Mouse (Mus musculus) kidney, adult 18-20 months (tissue): ENCODE results near the gene Cnot10.
A peak's percentile ranks its signal among the peaks of the same experiment; 100 is the strongest.
"Not testable (repeated sequence)": the region's sequence is repeated elsewhere in the genome, so short reads cannot be mapped to it uniquely, and the experiment has no call there.

ENCODE experiments used
- DNase-seq: peaks from one replicate; pipeline ENCODE4 v3.0.0; 2021

Cnot10 gene

DNA sequence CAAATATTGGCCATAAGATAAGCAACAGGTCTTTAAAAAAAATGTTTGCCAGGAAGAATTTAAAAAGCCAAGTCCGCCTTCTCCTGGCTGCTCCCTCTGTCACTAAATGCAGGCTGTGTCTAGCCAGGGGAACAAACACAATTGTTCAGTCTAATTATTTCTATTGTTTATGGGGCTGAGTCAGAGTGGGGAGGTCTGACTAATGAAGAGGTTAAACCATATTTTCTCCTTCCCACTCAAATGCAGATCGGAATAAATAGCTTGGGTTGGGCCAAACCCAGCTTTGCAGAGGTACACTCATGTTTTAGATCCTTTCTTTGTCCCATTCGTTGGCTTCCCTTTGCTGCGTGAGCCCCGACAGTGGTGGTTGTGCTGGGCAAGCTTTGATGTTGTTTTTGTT lies 9.4 kb upstream of the Cnot10 start:
- DNase-seq, result no peak

DNA sequence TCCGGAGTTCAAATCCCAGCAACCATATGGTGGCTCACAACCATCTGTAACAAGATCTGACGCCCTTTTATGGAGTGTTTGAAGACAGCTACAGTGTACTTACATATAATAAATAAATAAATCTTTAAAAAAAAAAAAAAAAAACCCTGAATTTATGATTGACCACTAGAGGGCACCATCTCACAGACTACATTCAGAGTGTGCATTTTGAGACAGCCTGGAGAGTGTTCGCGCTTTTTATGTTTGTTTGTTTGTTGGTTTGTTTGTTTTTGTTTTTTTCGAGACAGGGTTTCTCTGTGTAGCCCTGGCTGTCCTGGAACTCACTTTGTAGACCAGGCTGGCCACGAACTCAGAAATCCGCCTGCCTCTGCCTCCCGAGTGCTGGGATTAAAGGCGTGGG lies 8.5 kb upstream of the Cnot10 start:
- not testable (repeated sequence) for DNase-seq

DNA sequence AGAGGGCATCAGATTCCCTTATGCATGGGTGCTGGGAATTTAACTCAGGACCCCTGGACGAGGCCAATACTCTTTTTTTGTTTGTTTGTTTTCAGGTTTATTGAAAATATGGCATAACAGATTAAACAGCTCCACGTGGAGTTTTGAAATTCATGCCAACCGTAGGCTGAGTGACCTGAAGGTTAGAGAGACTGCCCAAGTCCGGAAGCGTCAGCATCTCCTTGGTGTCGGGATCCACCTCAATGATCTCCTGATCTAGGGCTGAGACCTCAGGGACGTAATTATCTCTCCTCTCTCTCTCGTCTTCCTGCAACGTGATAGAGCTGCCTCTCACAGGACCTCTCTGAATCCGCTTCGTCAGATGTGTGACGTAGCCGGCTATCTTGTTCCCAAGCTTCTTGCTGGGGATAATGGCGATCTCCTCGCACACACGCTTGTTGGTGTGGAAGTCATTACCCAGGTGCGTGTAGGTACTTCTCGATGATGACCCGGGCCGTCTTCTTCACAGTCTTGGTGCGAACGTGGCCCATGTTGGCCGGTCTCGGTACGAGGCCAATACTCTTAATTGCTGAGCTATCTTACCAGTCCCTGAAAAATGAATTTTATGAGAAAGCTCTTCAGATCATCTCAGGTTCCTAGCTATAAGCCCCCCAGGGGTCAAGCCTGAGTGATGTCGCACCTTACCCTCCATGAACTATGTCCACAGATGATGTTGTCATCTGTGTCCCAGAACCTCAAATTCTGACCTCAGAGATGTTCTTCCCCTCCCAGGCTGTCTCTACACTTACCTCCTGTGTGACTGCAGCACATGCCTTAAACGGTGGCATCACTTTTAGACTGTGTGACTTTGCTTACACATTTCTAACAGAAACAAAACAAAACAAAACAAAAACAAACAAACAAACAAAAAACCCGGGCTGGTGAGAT lies 7.8 kb upstream of the Cnot10 start:
- DNase-seq, result no peak

DNA sequence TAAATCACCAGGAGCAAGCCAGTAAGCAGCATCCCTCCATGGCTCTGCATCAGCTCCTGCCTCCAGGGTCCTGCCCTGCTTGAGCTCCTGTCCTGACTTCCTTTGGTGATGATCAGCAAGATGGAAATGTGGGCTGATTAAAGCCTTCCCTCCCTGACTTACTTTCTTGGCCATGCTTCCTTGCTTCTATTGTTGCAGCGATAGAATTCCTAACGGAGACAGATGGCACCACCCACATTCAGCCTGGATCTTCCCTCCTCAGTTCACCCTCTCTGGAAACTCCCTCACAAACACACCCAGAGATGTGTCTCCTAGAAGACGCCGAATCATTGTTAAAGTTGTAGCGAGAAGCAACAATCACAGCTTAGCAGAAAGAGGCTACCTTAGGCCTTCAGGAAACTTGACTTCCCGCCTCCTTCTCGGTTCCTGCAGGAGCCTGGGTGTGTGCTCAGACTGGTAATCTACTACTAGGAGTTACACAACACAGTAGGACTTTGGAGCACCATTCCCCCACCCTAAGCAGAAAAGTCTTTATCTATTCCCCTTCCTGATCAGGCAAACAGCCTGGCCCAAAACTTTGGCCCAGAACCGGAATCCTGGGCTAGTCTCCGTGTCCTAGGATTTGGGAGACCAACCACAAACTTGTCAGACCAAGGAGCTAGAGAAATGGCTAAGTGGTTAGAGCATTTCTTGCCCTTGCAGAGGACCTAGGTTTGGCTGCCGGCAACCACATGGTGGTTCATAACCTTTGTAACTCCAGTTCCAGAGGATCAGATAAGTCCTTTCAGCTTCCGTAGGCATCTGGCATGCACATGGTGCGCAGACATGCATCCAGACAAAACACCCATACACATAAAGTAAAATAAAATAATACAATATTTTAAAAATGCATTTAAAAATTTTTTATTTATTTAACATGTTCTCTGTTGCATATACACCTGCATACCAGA lies 6.8 kb upstream of the Cnot10 start:
- peak; percentile 15 for DNase-seq

DNA sequence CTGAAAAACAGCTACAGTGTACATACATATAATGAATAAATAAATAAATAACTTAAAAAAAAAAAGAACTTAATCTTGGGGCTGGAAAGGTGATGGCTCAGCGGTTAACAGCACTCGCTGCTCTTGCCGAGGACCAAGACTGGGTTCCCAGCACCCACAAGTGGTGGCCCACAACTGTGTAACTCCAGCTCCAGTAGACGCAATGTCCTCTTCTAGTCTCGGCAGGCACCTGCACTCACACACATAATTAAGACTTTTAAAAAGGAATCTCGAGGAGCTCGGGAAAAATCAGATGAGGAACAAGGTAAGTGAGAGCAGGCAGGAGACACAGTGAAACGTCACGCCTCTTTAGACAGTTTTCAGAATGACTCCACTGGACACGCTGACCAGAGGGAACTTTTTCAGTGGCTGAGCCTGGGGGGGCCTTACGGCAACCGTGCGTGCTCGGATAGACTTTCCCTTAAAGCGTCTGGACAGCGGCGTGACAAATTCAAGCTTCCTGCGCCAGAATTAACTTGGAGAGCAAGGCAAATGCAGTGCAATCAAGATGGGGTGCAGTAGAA lies 717 bp downstream of the Cnot10 start:
- DNase-seq, result no peak

DNA sequence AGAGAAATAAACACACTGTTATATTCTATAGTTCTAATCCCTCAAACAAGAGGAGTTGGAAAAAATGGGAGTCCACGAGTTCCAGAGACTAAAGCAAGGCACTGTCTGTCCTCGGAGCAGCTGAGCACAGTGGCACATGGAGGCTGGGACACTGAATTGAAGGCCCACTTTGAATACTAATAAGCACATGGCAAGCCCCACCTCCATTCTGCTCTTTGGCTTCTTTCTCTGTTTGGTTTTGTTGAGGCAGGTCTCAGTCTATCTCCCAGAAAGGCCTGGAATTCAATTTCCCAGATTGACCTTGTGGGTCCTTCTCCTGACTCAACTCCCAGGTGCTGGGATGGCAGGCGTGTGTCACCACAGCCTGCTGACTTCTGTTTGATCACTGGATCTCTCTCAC lies 3.2 kb downstream of the Cnot10 start:
- no peak for DNase-seq

DNA sequence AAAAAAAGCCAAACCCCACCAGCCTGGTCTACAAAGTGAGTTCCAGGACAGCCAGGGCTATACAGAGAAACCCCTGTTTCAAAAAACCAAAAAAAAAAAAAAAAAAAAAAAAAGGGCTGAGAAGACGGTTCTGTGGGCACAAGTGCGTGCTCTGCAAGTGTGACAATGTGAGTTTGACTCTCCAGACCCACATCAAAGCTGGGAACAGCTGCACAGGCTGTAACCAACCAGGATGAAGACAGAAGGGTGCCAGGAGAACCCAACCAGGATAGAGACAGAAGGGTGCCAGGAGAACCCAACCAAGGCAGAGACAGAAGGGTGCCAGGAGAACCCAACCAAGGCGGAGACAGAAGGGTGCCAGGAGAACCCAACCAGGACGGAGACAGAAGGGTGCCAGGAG lies 3.8 kb downstream of the Cnot10 start:
- DNase-seq, result no peak

DNA sequence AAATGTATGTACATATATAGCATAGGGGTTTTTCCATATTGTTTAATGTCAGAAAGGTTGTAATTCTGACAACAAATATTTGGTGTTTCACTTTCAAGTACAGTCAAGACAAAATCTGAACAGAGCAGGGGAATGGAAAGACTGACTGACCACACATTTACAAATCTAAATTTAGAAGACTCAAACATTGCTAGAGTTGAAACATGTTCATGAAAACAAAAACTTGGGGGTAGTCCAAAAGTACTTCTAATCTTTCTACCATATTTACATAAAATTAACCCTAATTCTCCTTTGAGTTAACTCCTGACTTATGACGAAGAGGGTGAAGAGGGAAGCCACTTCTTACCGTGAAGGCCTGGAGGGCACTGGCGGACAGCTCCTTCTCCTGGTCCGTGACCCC lies 7.7 kb downstream of the Cnot10 start:
- no peak for DNase-seq

DNA sequence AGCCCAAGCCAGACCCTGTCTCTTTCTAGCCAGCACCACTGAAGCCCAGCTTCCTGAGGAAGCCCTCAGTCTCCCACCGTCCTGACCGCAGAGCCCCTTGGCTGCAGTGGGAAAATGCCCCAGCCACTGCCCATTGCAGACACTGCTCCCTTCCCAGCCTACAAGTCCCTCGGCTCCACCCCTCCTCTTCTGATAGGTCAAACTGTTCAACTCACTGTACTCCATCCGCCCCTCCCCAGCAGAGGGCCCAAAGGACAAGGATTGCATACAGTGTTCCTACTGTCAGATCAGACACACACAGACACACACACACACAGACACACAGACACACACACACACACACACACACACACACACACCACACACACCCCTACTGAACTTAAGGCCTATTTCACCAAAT lies 13.3 kb downstream of the Cnot10 start:
- DNase-seq, result no peak

DNA sequence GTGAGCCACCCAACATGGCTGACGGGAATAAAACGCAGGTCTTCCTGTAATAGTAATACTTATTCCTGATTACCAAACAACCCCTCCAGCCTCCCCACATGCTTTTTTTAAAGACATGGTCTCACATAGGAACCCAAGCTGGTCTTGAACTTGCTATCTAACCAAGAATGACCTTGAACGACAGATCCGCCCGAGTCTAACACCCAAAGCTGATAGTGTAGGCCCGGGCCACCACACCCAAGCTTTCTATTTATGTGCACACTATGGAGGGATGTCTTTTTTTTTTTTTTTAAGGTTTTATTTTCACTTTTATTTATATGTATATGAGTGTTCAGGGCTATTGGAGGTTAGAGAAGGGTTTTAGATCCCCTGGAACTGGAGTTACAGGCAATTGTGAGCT lies 15.8 kb downstream of the Cnot10 start:
- DNase-seq, result no peak

DNA sequence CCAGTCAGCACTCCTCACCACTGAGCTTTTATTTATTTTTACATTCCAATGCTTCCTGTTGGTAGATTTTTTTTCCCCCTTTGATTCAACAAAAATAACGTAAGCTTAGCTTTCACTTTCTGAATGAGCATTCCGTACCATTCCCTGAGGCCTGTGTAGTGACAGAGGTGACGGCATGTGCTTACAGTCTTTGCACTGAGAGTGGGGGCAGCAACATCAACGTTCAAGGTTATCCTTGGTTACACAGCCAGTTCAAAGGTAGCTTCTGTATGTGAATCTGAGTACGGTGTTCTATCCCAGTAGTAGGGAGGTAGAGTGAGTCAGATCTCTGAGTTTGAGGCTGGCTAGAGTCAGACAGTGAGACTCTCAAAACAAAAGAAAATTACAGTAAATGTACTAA lies 18.8 kb downstream of the Cnot10 start:
- DNase-seq, result no peak

DNA sequence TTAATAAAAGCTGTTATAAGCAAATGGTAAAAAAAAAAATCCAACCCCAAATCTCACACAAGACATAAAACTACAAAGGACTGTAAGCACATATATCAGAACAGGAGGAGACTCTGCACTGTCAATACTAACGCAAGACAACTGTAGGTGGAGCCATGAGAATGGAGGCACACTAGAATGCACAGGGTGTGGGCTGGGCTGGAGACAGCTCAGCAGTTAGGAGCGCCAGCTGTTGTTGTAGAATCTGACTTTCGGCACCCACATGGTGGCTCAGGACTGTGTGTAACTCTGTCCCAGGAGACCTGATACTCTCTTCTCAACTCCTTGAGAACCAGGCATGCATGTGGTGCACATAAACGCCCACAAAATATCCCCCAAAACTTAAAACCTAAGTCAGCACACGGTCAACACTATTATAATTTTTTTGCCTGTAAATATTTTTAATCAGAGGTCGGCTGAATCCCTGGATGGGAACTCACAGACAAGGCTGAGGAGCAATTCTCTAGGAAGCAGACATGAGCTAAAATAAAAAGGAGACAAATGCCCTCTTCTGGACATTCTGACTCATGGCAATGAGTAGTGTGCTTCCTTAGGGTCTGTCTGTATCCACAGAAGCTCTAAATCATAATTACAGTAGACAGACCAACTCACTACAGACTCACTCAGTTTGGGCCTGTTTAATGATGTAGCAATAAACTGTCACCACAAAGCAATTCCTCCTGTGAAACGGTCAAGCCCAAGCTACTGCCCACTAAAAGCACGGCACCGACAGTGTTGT lies 25.6 kb downstream of the Cnot10 start:
- no peak for DNase-seq

DNA sequence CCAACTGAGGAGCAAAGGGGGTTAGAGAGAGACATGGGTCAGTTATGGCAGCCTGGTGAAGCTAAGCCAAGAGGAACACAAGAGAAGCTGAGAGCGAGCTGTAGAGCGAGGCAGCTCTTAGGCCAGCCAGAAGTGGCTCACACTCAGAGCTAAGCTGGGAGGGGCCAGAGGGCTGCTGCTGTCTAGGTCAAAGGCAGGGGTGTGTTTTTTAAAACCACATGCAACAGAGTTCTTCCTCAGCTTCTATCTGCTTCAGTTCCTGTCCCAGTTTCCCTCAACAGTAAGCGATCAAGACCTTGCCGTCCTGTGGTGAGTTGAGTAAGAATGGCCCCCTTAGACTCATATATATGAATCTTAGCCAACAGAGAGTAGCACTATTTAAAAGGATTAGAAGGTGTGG lies 27.0 kb downstream of the Cnot10 start:
- no peak for DNase-seq

DNA sequence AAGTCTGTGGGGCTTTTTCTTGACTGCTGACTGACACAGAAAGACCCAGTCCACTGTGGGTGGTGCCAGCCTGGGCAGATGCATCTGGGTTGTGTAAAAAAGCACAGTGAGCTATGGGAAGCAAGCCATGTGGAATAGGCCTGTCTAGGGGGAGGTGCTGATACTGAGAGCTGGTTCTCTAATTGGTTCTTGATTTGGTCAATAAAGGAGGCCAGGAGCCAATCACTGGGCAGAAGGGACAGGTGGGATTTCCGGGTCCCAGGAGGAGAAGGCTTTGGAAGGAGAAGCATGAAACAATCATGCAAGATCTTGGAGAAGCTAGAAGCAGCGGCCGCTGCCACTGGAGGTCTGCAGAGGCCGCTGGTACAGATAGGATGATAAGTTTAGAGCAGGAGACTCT lies 27.4 kb downstream of the Cnot10 start:
- DNase-seq, result no peak

DNA sequence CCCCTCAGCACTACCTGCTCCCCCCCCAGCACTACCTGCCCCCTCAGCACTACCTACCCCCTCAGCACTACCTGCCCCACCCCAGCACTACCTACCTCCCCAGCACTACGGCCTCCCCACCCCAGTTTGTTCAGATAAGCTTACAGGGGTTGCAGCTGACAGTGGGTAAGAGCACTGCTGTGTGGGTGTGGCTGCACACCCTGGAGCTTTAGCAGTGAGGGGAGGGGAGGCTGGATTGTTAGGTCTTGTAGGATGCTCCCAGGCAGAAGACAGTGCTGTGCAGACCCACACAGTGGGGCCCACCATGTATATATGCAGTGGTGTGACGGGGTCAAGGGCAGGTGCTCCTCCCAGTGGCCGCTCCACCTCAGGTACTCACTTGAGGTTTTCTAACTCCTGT lies 29.7 kb downstream of the Cnot10 start:
- no peak for DNase-seq

DNA sequence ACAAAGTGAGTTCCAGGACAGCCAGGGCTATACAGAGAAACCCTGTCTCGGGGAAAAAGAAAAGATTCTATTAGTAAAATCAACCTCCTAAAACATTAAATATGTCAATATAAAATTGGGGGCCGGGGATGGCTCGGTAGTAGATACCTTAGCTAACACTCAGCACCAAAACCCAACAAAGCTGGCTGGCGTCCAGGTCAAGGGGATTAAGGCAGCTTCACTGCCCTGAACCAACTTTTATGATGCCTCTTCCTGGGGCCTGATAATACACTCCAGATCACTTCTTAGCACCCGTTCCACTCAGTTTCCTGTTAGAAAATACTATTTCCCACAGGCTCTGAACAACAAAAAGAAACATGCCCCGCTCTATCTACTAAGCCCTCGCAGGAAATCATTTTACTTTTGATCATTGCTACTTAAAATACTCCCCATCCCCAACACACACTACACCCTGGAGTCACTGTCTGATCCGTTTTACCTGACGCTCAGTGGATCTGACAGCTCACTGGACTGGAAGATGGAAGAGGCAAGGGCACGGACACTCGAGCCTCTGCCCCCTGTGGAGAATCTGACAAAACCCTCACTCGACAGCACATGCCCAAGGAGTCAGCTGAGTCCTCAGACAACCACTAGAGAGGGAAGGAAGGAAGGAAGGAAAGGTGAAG lies 36.0 kb downstream of the Cnot10 start:
- no peak for DNase-seq

DNA sequence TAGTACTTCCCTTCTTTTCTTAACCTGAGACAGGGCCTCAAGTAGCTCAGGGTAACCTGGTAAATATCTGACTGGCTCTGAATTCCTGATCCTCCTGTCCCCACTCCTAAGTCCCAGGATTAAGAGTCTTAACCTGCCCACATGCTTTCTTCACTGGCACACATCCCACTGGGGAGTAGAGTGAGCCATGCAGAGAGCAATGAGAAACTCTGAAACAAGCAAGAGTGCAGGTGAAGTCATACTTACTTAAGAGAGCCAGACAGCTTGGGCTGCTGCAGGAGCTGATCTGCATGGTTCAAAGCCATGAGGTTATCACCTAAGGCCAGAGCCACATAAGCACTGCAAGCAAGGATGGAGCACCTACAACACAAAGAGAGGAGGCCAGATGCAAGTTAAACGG lies 38.9 kb downstream of the Cnot10 start:
- DNase-seq, result no peak

DNA sequence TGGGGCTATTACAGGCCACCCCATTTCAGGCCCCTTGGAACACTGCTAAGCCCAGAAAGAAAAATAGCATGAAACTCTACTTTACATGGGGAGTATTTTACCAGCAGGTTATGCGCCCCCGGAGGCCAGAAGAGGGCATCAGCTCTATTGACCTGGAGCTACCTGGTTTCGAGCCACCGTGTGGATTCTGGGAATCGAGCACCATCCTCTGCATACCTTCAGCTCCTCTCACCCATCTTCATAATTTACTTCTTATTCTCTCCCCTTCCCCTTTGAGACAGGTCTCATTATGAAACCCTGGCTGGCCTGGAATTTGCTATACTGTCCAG lies 55.0 kb downstream of the Cnot10 start:
- DNase-seq, result no peak

DNA sequence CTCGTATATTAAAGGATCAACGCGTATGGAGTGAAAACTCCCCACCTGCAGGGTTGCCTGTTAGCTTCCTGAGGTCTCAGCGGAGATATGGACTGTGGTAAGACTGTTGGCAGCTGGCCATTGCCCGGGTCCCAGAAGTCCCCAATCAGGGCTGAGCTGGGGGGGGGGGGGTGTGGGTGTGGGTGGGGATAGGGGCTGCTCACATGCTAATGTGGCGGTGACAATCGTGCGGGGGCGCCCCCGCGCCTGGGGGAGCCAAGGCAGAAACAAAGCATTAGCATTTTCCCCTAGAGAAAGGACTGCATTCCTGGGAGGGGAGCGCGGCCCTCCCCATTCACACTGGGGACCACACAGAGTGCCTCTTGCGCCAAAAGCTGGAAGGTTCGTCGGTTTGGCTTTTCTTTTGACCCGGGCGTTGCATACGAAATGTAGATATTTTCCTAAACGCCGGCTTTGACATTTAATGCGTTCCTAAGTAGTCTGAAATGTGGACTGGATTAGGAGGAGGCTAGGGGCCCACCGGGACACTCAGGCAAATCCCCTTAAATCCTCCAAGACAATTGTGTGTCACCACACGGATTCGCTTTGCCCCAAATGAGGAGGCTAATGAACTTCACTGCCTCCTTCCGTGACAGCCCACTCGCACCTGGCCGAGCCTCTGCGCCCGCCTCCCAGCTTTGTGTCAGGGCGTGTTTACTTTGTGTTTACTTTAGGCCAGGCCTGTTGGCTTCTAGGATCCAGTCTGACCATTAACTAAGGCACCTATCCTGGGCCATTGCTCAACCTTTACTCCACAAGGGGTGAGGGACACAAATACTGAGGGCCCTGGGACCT lies 55.6 kb downstream of the Cnot10 start:
- DNase-seq, result peak; percentile 31

DNA sequence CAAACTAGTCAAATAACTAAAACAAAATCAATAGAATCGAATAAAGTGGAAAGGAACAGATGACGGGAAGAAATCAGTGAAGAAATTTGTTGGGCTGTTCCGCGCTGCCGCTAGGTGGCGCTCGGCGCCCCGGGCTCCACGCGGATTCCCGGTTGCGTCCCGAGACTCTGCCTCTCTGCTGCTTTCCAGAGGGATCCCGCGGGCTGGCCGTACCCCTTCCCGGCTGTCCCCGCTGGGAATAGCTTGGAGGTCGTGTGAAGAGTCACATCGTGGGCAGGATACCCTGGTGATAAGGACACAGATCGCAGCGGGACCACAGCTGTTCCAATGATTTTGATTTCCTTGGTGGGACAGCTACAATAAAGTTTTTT lies 56.2 kb downstream of the Cnot10 start:
- peak; percentile 74 for DNase-seq

DNA sequence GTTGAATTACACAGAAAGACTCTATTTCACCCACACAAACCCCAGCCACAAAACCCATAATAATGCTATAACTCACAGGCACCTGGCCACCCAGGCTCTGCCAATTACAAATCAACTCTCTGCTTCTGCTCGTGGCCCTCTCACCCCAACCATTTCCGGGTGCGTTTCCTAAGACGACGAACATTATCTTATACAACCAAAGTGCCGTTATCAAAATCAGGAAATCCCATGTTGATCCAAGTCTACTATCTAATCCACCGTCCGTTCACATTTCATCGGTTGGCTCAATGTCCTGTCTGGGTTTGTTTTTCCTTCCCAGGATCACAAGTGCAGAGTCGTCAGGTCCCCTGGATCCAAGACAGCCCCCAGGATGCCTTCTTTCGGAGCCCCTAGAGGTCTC lies 61.3 kb downstream of the Cnot10 start:
- no peak for DNase-seq

DNA sequence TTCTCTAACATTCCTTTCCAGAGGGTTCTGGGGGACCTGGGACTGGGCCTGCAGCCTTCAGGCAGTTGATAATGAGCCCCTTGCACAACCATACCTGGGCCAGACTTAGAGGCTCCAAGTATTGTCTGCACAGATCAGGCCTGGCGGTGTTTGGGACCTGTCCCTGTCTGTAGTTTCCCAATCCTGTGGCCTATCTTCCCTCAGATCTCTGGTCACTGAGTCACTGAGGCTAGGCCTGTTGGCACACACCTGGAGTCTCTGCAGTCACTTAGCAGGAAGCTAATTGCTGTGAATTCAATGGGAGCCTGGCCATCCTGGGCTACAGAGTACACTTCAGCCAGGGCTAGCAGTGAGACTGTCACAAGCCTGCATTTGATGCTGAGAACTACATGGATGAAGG lies 64.0 kb downstream of the Cnot10 start:
- DNase-seq, result no peak
